Mouse (Mus musculus): ENCODE data around the gene Nfkb2.
A peak's percentile ranks its signal among the peaks of the same experiment; 100 is the strongest.

The Nfkb2 gene

DNA sequence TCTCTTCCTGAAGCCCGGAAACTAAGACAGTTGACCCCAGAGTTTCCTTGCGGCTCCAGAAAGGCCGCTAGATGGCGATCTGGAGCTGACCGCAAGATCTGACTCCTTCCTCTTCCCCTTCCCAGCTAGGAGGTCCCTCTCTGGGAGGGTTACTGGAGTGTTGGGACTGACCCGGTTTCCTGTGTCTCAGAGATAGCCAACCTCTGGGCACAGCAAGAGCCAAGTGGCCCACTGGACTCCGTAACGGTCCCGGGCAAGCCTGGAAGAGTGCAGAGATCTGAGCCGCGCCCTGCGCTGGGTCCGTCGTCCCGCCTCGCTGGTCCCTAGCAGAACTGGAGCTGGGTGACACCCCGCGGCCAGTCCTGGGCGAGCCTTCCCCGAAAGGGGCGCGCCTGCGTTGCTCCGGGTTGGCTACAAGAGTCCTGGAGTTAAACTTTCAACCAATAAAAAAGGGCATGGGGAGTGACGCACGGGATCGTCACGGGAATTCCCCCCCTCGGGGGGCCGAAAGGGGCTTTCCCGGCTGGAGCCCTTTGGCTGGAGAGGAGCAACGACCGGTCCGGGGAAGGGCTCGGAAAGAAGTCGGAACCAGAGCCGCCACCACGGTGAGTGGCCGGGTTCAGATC lies at the start of gene Nfkb2:
Nfkb2 (plus strand) TSS at position 105 of the 626 bp plus-strand sequence.
- peak; percentile 90 for DNase-seq (ENCODE audit: low spot score)

DNA sequence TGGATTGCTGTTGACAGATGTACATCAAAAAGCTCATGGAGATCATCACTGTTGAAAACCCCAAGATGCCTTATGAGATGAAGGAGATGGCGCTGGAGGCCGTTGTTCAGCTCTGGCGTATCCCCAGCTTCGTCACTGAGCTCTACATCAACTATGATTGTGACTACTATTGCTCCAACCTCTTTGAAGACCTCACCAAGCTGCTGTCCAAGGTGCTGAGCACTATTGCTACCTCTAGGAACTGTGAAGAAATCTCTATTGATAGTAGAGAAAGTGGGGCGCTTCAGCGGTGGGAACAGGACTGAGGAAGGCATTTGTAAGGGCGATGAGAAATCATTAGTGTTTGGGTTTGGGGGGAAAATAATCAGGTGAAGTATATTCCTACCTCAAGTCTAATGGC lies 39.4 kb upstream of the Nfkb2 start:
- no peak for DNase-seq (ENCODE audit: low spot score)

DNA sequence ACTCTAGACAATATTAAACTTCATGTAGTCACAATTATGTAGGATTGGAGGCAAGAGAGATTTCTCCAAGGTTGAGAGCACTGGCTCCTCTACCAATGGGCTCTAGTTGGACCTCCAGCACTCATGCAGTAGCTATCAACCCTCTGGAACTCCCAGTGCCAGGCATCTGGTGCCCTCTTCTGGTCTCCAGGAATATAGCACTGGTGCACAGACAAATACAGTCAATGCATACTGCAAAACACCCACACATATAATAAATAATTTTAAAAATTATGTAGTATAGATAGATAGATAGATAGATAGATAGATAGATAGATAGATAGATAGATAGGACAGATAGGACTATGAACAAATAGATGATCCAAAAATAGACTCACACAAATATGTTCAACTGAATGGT lies 28.8 kb upstream of the Nfkb2 start:
- peak; percentile 35 for DNase-seq (ENCODE audit: low spot score)

GRCm38 (mm10) chr19:46282081-46282849 lies 21.9 kb upstream of the Nfkb2 start:
- DNase-seq (ENCODE audit: low spot score): no peak

DNA sequence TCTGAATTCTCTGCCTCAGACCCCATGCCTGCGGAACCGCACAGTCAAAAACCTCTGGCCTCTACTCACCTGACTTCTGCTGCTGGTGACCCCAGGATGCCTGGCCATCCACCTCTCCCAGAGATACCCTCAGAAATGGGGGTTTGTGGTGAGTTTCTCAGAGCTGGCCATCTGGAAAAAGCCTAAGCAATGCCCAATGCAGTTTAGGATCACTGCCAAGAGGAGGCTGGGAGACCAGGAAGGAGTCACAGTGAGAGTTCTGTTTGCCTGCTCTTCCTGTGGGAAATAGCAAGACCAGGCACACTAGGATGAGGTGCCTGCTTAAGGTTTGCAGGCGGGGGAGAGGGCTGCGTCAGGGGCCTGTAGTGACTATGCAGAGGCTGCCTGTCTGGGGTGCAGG lies 19.4 kb upstream of the Nfkb2 start:
- no peak for DNase-seq (ENCODE audit: low spot score)

DNA sequence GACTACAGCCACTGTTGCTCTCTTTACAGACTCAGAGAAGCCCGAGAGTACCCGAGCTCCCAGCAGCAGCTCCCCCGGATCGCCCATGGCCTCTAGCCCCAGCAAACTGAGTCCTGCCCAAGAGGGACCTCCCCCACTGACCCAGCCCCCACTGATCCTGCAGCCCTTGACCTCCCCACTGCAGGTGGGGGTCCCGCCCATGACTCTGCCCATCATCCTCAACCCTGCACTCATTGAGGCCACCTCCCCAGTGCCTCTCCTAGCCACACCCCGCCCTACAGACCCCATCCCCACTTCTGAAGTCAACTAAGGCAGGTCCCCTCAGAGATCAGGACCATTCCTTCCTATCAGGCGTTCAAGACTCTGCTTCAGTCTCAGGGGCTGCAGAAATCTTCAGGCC lies 18.5 kb upstream of the Nfkb2 start:
- DNase-seq (ENCODE audit: low spot score): no peak

DNA sequence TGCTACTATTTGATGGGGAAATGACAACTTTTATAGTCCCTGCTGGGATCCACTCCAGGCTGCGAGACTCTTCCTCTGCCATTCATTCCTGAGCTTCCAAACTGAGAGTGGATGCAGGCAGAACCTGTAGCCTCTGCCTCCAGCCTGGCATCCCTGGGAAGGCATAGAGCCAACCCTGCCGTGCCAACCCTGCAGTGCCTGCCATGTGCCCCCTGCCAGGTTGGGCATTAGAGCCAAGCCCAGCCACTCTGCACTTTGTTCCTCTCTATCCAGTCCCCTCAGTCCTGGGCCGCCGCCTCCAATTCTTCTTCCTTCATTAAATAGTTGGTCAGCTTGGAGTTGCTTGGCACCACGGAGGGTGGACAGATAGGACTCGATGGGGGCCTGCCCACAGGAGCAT lies 18.1 kb upstream of the Nfkb2 start:
- DNase-seq (ENCODE audit: low spot score): no peak

GRCm38 (mm10) chr19:46286926-46287325 lies 17.2 kb upstream of the Nfkb2 start:
- no peak for DNase-seq (ENCODE audit: low spot score)

- no peak for DNase-seq (ENCODE audit: low spot score)
Observed at GRCm38 (mm10) chr19:46287566-46287965, 16.6 kb upstream of the Nfkb2 start.

- DNase-seq (ENCODE audit: low spot score): no peak
Observed at GRCm38 (mm10) chr19:46290535-46291105, 13.5 kb upstream of the Nfkb2 start.

- DNase-seq (ENCODE audit: low spot score): no peak
Observed at GRCm38 (mm10) chr19:46296938-46297337, 7.2 kb upstream of the Nfkb2 start.

GRCm38 (mm10) chr19:46300294-46301045 lies 3.6 kb upstream of the Nfkb2 start:
- no peak for DNase-seq (ENCODE audit: low spot score)

- no peak for DNase-seq (ENCODE audit: low spot score)
Observed at GRCm38 (mm10) chr19:46302551-46302950, 1.6 kb upstream of the Nfkb2 start.

DNA sequence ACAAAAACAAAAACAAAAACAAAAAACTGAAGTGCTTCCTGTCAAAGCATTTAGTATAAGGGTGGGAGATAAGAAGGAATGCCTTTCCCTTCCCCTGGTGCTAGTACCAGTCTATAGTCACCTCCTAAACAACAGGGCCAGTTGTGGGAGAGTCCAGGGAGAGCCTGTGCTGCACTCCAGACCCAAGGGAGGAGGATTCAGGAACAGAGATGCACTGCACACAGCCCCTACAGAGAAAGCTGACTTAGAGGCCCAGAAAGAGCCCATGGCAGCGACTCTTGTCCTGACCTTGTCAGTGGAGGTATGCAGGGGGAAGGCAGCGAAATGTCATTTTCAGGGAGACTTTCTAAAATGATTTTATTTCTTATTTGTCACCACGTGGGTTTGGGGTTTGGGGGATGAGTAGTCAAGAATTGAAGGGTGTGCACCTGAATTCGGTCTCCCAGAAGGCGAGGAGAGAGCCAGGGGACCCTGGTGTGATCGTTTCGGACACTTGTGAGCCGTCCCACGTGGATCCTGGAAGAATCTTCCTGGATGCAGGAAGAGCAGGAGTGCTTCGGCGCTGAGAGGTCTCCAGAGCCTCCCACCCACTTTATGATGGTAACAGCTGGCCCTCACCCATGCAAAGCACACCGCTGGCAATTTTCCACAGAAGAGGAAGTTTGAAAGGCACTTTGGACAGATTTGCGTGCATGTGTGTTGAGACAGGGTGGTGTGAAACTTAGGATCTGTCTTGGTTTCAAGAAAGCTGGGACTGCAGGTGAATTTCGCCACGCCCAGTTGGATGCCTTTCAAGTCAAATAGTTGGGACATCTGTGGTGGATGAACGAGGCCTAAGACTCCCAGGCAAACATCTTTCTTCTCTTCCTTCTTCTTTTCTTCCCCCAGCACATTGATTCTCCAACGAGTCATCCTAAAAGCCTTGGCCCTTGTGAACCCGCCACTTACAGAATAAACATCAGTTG lies 587 bp upstream of the Nfkb2 start:
- no peak for DNase-seq (ENCODE audit: low spot score)

DNA sequence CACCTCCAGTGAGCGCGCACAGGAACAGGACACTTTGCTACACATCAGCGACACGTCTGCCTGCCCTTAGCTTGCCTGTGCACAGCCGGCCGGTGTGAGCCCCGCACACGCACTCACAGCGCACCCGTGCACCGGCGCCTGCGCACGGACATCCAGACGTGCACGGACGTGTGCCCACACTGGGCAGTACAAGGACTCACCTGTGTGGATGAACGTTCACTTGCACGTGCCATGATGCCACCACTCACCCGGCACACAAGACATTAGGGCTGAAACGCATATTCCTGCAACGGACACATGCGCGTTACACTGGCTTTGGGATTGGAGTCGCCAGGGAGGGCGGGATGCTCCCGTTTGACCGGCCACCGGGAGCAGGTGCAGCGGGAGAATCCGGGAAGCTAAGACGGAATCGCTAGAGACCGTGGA lies 801 bp downstream of the Nfkb2 start:
- no peak for DNase-seq (ENCODE audit: low spot score)

- DNase-seq (ENCODE audit: low spot score): peak; percentile 85
Observed at GRCm38 (mm10) chr19:46305432-46306267, 1.5 kb downstream of the Nfkb2 start.

DNA sequence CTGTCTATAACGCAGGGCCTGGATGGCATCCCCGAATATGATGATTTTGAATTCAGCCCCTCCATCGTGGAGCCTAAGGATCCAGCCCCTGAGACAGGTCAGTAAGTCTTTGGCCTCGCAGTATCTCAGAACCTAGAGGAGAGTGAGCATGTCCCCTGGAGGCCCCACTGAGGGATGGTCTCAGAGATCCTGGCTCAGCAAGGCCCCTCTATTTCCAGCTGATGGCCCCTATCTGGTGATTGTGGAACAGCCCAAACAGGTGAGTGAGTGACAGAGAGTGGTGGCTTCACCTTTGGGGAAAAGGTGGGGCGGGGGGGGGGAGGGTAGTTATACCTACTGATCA lies 2.1 kb downstream of the Nfkb2 start:
- no peak for DNase-seq (ENCODE audit: low spot score)

GRCm38 (mm10) chr19:46306751-46307289 lies 2.7 kb downstream of the Nfkb2 start:
- no peak for DNase-seq (ENCODE audit: low spot score)

- DNase-seq (ENCODE audit: low spot score): no peak
Observed at GRCm38 (mm10) chr19:46307781-46308180, 3.7 kb downstream of the Nfkb2 start.

DNA sequence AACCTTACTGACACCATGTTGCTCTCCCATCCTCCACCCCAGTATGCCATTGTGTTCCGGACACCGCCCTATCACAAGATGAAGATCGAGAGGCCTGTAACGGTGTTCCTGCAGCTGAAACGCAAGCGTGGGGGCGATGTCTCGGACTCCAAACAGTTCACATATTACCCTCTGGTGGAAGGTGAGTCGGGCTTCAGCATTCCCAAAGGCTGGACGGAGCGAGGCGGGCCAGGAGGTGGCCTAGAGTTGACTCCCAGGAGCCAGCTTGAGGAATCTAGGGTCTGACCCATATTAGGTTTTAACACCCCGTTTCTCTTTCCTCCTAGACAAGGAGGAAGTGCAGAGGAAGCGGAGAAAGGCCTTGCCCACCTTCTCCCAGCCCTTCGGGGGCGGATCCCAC lies 4.2 kb downstream of the Nfkb2 start:
- no peak for DNase-seq (ENCODE audit: low spot score)
